Mouse (Mus musculus): ENCODE data around the gene Rab13. TPM values are rescaled to one million over a fixed set of nuclear protein-coding genes. Genes with fewer than 3 reads are reported as not detected.

The Rab13 gene
- polyA plus RNA-seq, 1 experiment = 0.12 TPM

DNA sequence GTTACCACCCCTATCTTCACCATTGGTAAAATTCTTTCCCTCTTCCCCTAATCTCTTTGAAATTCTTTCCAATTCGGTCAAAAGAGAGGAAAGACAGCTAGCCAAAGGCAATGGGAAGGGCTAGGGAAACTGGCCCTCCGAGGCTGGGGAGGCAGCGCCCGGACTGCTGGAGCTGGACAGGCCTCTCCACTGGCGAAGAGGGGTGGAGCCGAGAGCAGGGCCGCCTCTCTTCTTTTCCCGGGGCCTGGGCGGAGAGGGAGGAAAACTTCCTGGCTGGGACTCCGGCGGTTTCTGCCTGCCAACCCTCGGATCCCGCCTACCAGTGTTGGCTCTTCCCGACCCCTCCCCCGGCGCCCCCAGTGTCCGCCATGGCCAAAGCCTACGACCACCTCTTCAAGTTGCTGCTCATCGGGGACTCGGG, 7.0 kb downstream of the Rab13 start:
- peak overlapping the region; percentile 59 for H3K4me3 ChIP-seq (replicated peaks)
- no peaks in the 10 kb centered on the region for H3K36me3 ChIP-seq (ENCODE audit: control insufficient read depth)
- H3K9me3 ChIP-seq (ENCODE audit: control insufficient read depth, low read length) = no peaks in the 10 kb centered on the region
- 0 out of 2 replicates have a peak, but pooled peaks cover 3% of the 10 kb centered on the region for H3K27me3 ChIP-seq (ENCODE audit: control insufficient read depth)
- H3K4me1 ChIP-seq (ENCODE audit: control insufficient read depth) = peaks cover 27% of the 10 kb centered on the region
- TF ChIP-seq GATA1 (IDR thresholded peaks at IDR 0.05; ENCODE audit: low read length) (no peak), TAL1 (IDR thresholded peaks at IDR 0.05; ENCODE audit: low read length) (no peak)

DNA sequence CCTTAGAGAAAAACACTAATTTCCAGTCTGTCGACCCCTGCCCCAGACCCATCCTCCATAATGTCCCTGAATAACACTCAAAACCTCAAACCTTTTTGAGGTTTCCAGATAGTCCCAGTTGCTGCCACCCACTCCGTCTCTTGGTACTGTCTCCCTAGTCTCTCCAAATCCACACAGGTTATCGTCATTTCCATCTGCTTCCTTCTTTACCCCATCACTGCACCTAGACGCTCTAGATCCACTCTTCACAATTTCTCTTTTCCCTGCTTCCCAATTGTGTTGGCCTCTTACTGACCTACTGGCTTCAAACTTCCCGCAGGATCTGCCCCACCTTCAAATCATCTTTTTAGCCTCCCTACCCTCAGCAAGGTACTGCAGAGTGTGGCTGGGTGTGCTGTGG, 7.6 kb downstream of the Rab13 start:
- Histone ChIP-seq H3K4me1 (ENCODE audit: control insufficient read depth) (peaks cover 27% of the 10 kb centered on the region), H3K27me3 (ENCODE audit: control insufficient read depth) (0 out of 2 replicates have a peak, but pooled peaks cover 3% of the 10 kb centered on the region), H3K9me3 (ENCODE audit: control insufficient read depth, low read length) (no peaks in the 10 kb centered on the region), H3K36me3 (ENCODE audit: control insufficient read depth) (no peaks in the 10 kb centered on the region), H3K4me3 (replicated peaks) (peak overlapping the region; percentile 59)
- no peak for TF ChIP-seq TAL1 (IDR thresholded peaks at IDR 0.05; ENCODE audit: low read length)
- TF ChIP-seq GATA1 (IDR thresholded peaks at IDR 0.05; ENCODE audit: low read length) = no peak

DNA sequence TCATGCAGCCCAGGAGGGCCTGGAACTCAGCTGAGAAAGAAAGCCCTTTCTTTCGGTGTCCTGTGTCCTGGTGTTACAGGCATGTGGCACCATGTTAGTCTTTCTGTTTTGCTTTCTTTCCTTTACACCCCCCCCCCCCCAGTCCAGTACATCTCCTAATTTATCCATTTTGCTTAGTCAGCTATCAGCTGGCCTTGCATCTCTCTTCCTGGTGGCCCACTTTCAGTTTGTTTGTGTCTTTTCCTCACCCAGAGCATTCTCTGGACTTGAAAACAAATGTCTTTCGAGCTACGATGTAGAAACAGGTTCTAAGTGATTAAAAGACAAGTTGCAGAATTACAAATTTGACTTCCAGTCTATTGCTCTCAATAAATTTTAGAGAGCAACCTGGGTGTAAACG, 9.0 kb downstream of the Rab13 start:
- no peaks in the 10 kb centered on the region for H3K9me3 ChIP-seq (ENCODE audit: control insufficient read depth, low read length)
- 0 out of 2 replicates have a peak, but pooled peaks cover 3% of the 10 kb centered on the region for H3K27me3 ChIP-seq (ENCODE audit: control insufficient read depth)
- TF ChIP-seq GATA1 (IDR thresholded peaks at IDR 0.05; ENCODE audit: low read length) (no peak), TAL1 (IDR thresholded peaks at IDR 0.05; ENCODE audit: low read length) (no peak)
- H3K4me1 ChIP-seq (ENCODE audit: control insufficient read depth) = peaks cover 27% of the 10 kb centered on the region
- H3K4me3 ChIP-seq (replicated peaks) = no peak overlapping the region
- H3K36me3 ChIP-seq (ENCODE audit: control insufficient read depth) = no peaks in the 10 kb centered on the region

DNA sequence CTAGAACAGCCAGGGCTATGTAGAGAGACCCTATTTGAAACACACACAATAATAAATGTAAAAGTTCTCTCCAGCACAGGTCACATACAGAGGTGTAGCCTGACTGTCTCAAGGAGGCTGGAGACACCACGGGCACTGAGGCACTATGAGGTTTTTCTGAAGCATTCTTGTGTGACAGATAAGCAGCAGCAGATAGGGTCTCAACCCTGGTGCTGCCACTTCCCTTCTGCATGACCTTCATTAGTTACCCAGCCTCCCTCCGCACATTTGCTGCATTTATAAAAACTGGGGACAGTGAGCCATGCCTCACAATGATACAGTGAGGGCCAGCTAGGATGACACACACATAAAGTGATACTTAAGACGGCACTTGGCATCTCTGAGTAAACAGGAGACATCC, 9.4 kb downstream of the Rab13 start:
- 0 out of 2 replicates have a peak, but pooled peaks cover 3% of the 10 kb centered on the region for H3K27me3 ChIP-seq (ENCODE audit: control insufficient read depth)
- peaks cover 27% of the 10 kb centered on the region for H3K4me1 ChIP-seq (ENCODE audit: control insufficient read depth)
- no peaks in the 10 kb centered on the region for H3K36me3 ChIP-seq (ENCODE audit: control insufficient read depth)
- TF ChIP-seq TAL1 (IDR thresholded peaks at IDR 0.05; ENCODE audit: low read length) = no peak
- no peak for TF ChIP-seq GATA1 (IDR thresholded peaks at IDR 0.05; ENCODE audit: low read length)
- no peaks in the 10 kb centered on the region for H3K9me3 ChIP-seq (ENCODE audit: control insufficient read depth, low read length)
- H3K4me3 ChIP-seq (replicated peaks) = no peak overlapping the region

DNA sequence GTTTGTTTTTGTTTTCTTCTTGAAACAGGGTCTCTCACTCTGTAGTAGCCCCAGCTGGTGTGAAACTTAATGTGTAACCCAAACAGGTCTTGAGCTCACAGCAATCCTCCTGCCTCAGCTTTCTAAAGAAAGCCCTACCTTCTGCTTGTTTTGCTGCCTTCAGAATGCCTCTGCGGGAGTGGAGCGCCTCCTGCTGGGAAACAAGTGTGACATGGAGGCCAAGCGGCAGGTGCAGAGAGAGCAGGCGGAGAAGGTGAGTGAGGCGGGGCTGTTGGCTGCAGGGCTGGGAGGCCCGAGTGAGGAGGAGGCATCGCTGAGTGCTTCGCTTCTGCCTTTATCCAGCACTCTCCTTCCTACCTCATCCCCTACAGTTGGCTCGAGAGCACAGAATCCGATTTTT, 10.8 kb downstream of the Rab13 start:
- Histone ChIP-seq H3K4me1 (ENCODE audit: control insufficient read depth) (peaks cover 27% of the 10 kb centered on the region), H3K27me3 (ENCODE audit: control insufficient read depth) (peaks cover 3% of the 10 kb centered on the region; the same call in 1 of the 2 replicates), H3K4me3 (replicated peaks) (no peak overlapping the region), H3K9me3 (ENCODE audit: control insufficient read depth, low read length) (peaks cover 4% of the 10 kb centered on the region), H3K36me3 (ENCODE audit: control insufficient read depth) (no peaks in the 10 kb centered on the region)
- TF ChIP-seq TAL1 (IDR thresholded peaks at IDR 0.05; ENCODE audit: low read length) (no peak), GATA1 (IDR thresholded peaks at IDR 0.05; ENCODE audit: low read length) (no peak)

DNA sequence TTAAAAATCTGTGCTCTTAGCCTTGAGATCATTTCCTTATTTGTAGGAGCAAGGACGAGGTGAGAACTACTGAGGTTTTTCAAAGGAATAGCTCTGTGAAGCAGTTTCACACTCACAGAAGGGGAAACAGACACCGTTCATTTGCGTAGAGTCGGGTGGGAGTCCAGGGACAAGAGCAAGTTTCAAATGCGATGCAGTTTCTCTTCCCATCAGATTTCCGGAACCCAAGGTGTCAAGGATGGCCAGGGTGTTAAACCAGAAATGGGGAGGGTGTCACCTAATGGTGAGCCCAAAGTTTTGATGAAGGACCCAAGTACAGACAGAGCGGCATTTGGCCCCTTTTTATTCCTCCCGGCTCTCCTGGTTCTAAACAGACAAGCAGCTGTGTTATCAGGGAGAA, 17.6 kb downstream of the Rab13 start:
- Histone ChIP-seq H3K36me3 (ENCODE audit: control insufficient read depth) (peaks cover 19% of the 10 kb centered on the region), H3K4me1 (ENCODE audit: control insufficient read depth) (peaks cover 22% of the 10 kb centered on the region), H3K4me3 (replicated peaks) (peak overlapping the region; percentile 81), H3K27me3 (ENCODE audit: control insufficient read depth) (no peaks in the 10 kb centered on the region; the same call in 1 of the 2 replicates), H3K9me3 (ENCODE audit: control insufficient read depth, low read length) (peaks cover 4% of the 10 kb centered on the region)
- TF ChIP-seq GATA1 (IDR thresholded peaks at IDR 0.05; ENCODE audit: low read length) (no peak), TAL1 (IDR thresholded peaks at IDR 0.05; ENCODE audit: low read length) (no peak)

DNA sequence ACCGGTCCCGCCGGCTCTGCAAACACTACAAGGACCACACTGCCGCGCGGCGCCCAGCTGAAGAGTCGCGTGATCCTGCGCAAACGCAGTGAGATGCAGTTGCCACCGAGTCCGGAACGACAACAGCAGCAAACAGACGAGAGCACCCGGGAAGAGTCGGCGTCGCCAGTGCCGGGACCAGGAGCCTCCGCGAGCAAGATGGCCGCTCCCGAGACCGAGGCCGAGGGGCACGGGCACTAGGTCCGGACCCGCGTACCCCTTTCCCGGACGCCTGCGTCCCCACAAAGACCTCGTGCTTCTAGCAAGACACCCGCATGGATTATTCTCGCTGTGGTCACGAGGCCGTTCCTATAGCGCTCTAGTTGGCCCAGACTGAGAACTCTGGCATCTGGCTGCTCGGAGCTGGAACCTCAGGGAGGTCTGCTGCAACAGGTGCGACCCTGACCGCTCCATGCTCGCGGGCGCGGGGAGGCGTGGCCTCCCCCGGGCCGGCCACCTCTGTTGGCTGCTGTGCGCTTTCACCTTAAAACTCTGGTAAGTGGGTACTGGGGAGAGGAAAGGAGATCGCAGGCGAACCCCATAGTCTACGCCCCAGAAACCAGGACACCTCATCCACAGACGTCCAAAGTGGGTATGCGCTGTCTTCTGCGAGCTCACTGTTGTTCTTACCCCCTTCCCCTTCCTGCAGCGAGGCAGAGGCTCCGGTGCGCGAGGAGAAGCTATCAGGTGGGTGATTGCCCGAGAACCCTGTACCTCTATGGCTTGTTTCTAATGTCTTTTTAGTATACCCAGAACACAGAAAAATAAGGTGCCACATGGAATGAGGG, 18.2 kb downstream of the Rab13 start, which contains the start of gene Jtb:
Jtb (plus strand) TSS at position 91 of the 827 bp plus-strand sequence.
- TF ChIP-seq GATA1 (IDR thresholded peaks at IDR 0.05; ENCODE audit: low read length) = no peak
- no peak for TF ChIP-seq TAL1 (IDR thresholded peaks at IDR 0.05; ENCODE audit: low read length)

DNA sequence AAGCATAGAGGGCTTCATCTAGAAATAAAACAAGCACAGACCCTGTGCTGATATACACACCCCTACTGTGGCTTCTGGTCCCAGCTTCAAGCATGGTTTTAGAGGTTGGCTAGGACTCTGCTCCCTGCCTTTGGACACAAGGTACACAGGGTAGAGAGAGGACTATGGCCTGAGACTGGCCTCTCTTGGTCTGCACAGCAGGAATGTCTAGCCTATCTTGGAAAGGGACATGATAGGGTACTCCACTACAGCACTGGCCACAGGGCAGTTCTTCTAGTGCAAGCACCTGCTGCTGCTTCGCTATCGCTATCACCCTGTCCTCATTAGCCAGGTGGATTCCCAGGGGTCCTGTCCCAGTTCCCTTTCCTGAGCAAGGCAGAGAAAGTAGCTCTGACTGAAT, 27.8 kb downstream of the Rab13 start:
- H3K4me1 ChIP-seq (ENCODE audit: control insufficient read depth) = peaks cover 26% of the 10 kb centered on the region
- H3K27me3 ChIP-seq (ENCODE audit: control insufficient read depth) = no peaks in the 10 kb centered on the region
- no peak overlapping the region for H3K4me3 ChIP-seq (replicated peaks)
- TF ChIP-seq TAL1 (IDR thresholded peaks at IDR 0.05; ENCODE audit: low read length) (no peak), GATA1 (IDR thresholded peaks at IDR 0.05; ENCODE audit: low read length) (no peak)
- no peaks in the 10 kb centered on the region for H3K36me3 ChIP-seq (ENCODE audit: control insufficient read depth)
- no peaks in the 10 kb centered on the region for H3K9me3 ChIP-seq (ENCODE audit: control insufficient read depth, low read length)

More for the DNA sequence above, 18.2 kb downstream of the Rab13 start, which contains the start of gene Jtb:
- peak within 1 kb of the TSS; percentile 81 for H3K4me3 ChIP-seq (replicated peaks)
- H3K9me3 ChIP-seq (ENCODE audit: control insufficient read depth, low read length) = peaks cover 4% of the 10 kb centered on the region
- H3K4me1 ChIP-seq (ENCODE audit: control insufficient read depth) = peaks cover 22% of the 10 kb centered on the region
- peaks cover 19% of the 10 kb centered on the region for H3K36me3 ChIP-seq (ENCODE audit: control insufficient read depth)
- no peaks in the 10 kb centered on the region; the same call in 1 of the 2 replicates for H3K27me3 ChIP-seq (ENCODE audit: control insufficient read depth)

DNA sequence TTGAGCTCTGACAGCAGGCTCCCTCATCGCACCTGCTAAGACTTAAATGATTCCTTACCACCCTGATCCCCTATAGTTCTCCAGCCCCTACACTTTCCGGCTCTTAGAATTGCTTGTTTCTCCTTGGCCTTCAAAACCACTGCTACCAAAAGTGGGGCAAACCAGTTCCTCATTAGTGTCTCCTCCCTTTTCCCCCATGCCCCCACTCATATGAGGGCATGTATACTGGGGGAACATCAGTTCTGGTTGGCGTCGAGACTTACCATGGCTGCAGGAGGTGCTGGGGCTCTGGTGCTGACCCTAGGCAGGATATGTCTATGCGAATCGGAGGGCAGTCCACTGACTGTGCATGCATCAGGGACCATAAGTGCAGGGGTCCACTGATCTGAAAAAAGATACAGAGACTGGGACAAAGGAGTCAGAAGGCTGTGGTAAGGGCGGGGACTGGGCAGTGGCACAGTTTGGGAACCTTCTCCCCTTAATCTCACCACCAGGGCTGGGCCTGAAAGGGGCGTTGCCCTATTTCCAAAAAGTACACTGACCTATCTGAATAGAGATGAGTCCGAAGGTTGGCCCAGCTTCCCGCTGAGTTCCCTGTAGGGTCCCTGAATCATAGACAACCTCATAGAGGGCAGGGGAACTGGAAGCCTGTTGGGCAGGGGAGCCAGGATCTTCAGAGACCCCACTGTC, 28.3 kb downstream of the Rab13 start:
- TF ChIP-seq TAL1 (IDR thresholded peaks at IDR 0.05; ENCODE audit: low read length) (no peak), GATA1 (IDR thresholded peaks at IDR 0.05; ENCODE audit: low read length) (no peak)
- Histone ChIP-seq H3K36me3 (ENCODE audit: control insufficient read depth) (no peaks in the 10 kb centered on the region), H3K4me3 (replicated peaks) (no peak overlapping the region)

More for the DNA sequence above, 28.3 kb downstream of the Rab13 start:
- Histone ChIP-seq H3K27me3 (ENCODE audit: control insufficient read depth) (no peaks in the 10 kb centered on the region), H3K9me3 (ENCODE audit: control insufficient read depth, low read length) (no peaks in the 10 kb centered on the region), H3K4me1 (ENCODE audit: control insufficient read depth) (peaks cover 28% of the 10 kb centered on the region)
